Mouse (Mus musculus): ENCODE data around the gene 6820408C15Rik. TPM values are rescaled to one million over a fixed set of nuclear protein-coding genes. Genes with fewer than 3 reads are reported as not detected.

The 6820408C15Rik gene
- 0.60 and 1.4 TPM in 2 replicates for polyA plus RNA-seq (2015; fragmentation: Nextera tagmentation; extraction: Ambion mirVana)

DNA sequence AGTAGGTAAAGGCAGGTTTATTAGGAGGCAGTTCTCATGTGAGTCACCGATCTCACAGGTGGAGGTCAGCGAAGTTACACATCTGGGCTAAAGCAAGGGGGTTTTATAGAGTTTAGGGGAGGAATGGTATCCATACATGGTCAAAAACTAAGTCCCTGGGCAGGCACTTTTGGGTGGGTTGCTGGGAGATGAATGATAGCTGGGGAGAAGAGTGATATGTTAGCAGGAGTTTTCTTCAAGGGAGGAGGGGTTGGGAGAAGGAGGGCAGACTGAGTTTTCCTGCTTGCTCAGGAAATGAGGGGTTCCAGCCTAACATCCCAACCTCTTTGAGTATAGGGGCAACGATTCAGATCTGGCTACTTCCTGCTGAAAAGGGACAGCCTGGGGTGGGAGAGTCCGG, at the start of gene 6820408C15Rik:
TSS of gene 6820408C15Rik (plus strand) at position 301 of the 400 bp plus-strand sequence.

DNA sequence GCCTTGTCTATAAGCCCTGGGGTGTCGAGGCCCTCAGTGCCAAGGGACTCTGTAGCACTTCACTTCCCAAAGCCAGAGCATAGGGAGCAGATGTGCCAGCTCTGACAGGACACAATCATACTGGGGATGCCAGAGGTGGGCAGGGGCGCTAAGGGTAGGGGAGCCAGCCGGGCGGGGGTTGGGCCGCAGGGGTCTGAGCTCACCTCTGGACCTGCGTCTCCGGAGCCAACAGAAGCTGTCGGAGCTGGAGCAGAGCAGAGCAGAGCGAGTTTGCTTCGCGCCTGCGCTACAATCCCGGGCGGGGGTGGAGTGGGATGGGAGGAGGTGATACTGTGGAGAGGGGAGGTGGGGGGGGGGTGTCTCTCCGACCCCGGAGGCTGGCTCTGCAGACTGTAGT, 39.0 kb upstream of the 6820408C15Rik start, which contains the start of gene Nrsn2:
TSS of gene Nrsn2 (minus strand) at position 294 of the 397 bp plus-strand sequence.

DNA sequence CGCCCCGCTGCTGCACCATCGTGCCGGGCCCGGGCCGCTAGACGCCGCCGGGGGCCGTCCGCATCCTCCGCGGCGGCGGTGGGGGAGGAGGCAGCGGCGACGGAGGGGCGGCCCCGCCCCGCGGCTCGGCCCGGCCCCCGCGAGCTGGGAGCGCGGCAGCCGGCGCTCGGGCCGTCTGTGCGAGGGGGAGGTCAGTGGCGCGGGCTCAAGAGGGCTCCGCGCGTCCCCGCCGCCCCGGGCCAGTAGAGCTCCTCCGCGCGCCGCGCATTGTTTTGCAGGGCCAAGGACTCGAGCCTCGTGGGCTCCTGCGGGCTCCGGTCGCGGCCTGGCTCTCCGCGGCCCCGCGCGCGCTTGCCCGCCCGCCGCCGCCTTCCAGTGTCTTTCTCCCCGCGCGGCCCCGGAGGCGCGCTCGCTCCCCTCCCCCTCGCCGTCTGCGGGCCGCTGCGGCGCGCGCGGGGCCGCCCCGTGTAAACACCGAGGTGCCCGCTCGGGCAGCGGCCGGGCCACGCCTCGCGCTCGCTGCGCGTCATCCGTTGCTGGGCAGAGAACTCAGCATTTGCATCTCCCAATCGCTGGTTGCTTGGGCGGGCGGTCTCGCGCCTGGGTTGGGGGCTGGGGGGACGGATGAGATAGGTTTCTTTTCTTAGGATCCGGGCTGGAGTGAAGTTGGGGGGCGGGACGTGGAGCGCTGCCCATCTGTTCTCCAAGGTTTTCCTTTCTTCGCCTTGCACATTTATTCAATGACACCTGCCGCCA, 17.5 kb upstream of the 6820408C15Rik start, which contains the start of gene Sox12:
TSS of gene Sox12 (minus strand) at position 384 of the 756 bp plus-strand sequence.

DNA sequence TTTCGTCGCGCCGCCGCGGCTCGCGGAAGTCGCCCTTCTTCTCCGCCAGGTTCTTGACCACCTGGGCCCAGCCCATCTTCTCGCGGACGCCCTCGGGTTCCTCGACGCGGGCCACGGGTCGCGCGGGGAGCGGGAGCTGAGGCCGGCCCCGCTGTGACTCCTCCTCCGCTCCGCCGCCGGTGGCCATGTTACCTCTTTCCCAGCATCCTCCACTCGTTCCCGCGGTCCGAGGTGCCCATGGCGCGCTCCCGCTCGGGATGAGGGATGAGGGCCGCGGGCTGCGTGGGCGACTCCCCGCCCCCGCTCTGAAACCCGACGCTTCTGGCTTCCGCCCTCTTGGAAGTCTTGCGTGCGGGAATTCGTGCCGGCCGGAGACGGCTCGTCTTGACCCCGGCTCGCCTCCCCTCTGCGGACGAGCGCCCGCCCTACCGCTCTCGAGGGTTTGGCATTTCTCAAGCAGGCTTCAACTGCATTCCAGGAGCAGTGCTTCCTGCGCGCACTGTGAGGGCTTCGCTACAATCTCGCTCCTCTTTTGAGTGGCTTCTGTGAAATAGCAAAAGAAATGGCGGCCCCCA, 709 bp upstream of the 6820408C15Rik start, which contains the start of gene Zcchc3:
TSS of gene Zcchc3 (minus strand) at position 437 of the 575 bp plus-strand sequence.

DNA sequence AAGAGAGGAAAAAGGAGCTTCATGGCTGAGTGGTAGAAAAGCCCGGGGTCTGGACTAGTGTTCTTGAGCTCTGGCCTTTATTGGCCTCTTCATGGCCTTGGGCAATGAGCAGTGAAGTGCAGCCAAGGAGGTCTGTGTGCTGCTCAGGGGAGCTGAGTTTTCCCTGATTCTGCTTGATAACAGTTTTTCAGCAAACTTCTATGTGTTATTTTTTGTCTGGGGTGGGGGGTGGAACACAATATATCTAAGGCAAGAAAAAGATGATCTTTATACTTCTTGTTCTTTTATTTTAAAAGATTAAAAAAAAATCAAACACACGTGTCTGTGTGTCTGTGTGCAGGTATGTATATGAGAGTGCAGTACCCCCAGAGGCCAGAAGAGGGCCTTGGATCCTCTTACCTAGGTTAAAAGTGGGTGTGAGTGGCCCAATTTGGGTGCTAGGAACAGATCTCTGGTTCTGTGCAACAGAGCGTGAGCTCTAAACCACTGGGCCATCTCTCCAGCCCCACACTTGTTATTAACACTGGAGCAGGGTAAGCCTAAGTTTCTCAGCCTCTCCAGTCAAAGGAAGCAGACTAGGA, 49.3 kb downstream of the 6820408C15Rik start, which contains the start of gene Defb23:
TSS of gene Defb23 (minus strand) at position 51 of the 581 bp plus-strand sequence.

DNA sequence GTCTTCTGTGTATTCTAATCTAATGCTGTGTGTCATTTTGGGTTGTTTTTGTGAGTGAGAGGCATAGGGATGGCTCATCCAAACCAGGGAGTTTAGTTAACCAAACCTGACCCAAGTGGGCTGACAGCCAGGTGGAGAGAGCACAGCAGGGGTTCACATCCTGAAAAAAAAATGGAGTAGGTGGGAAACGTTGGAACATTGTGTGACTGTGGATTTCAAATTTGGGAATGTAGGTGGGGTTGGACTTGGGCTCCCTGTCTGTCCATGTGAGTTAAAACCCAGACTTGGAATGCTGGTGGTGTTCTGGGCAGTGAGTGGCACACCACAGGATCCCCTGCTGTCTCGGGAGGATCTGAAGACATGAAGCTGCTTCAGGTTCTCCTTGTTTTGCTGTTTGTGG, 61.4 kb downstream of the 6820408C15Rik start, which contains the start of gene Defb20:
TSS of gene Defb20 (plus strand) at position 301 of the 400 bp plus-strand sequence.

DNA sequence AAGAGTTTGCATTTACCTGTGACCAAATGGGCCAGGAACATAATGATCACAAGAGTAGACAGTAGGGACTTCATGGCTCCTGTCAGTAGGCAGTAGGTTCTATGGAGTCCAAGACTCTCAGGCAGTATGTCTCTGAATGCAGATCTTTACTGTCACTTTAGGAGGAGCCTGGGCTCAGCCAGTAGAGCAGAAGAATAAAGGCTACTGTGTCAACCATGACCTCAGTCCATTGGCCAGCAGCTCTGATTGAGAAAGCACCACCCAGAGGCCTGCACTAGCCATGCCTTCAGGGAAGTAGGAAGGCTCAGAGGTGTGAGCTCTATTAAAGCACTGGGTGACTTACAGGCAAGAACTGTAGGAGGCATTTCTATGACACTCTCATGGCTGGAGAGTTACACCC, 74.7 kb downstream of the 6820408C15Rik start, which contains the start of gene Defb22:
TSS of gene Defb22 (minus strand) at position 101 of the 400 bp plus-strand sequence.

Other genes with a start within 250 kb of the 6820408C15Rik start
- gene Csnk2a1, start 188.7 kb upstream of the 6820408C15Rik start, polyA plus RNA-seq (2015; fragmentation: Nextera tagmentation; extraction: Ambion mirVana), result 49.3 and 50.8 TPM in 2 replicates
- 27.5 and 29.0 TPM in 2 replicates for gene Tbc1d20, start 121.8 kb upstream of the 6820408C15Rik start, polyA plus RNA-seq (2015; fragmentation: Nextera tagmentation; extraction: Ambion mirVana)
- gene Rbck1, start 82.9 kb upstream of the 6820408C15Rik start, polyA plus RNA-seq (2015; fragmentation: Nextera tagmentation; extraction: Ambion mirVana), result 59.2 and 62.2 TPM in 2 replicates
- gene Trib3, start 71.6 kb upstream of the 6820408C15Rik start, polyA plus RNA-seq (2015; fragmentation: Nextera tagmentation; extraction: Ambion mirVana), result 2.9 and 3.7 TPM in 2 replicates
- not detected in 2 replicates for gene Nrsn2, start 38.9 kb upstream of the 6820408C15Rik start, polyA plus RNA-seq (2015; fragmentation: Nextera tagmentation; extraction: Ambion mirVana)
- 3.0 and 3.6 TPM in 2 replicates for gene Sox12, start 17.5 kb upstream of the 6820408C15Rik start, polyA plus RNA-seq (2015; fragmentation: Nextera tagmentation; extraction: Ambion mirVana)
- 13.4 and 15.3 TPM in 2 replicates for gene Zcchc3, start 560 bp upstream of the 6820408C15Rik start, polyA plus RNA-seq (2015; fragmentation: Nextera tagmentation; extraction: Ambion mirVana)
- not detected in 2 replicates for gene Defb23, start 49.0 kb downstream of the 6820408C15Rik start, polyA plus RNA-seq (2015; fragmentation: Nextera tagmentation; extraction: Ambion mirVana)
- not detected in 2 replicates for gene Defb20, start 61.5 kb downstream of the 6820408C15Rik start, polyA plus RNA-seq (2015; fragmentation: Nextera tagmentation; extraction: Ambion mirVana)
- not detected in 2 replicates for gene Defb22, start 74.6 kb downstream of the 6820408C15Rik start, polyA plus RNA-seq (2015; fragmentation: Nextera tagmentation; extraction: Ambion mirVana)
- gene Defb26, start 96.1 kb downstream of the 6820408C15Rik start, polyA plus RNA-seq (2015; fragmentation: Nextera tagmentation; extraction: Ambion mirVana), result not detected in 2 replicates
- not detected in 2 replicates for gene Defb28, start 102.7 kb downstream of the 6820408C15Rik start, polyA plus RNA-seq (2015; fragmentation: Nextera tagmentation; extraction: Ambion mirVana)
- gene Defb29, start 124.5 kb downstream of the 6820408C15Rik start, polyA plus RNA-seq (2015; fragmentation: Nextera tagmentation; extraction: Ambion mirVana), result not detected in 2 replicates
- not detected in 2 replicates for gene Gm17416, start 153.8 kb downstream of the 6820408C15Rik start, polyA plus RNA-seq (2015; fragmentation: Nextera tagmentation; extraction: Ambion mirVana)
- gene Defb21, start 157.2 kb downstream of the 6820408C15Rik start, polyA plus RNA-seq (2015; fragmentation: Nextera tagmentation; extraction: Ambion mirVana), result not detected in 2 replicates
- not detected in 2 replicates for gene Defb19, start 164.7 kb downstream of the 6820408C15Rik start, polyA plus RNA-seq (2015; fragmentation: Nextera tagmentation; extraction: Ambion mirVana)
- not detected in 2 replicates for gene Defb45, start 183.8 kb downstream of the 6820408C15Rik start, polyA plus RNA-seq (2015; fragmentation: Nextera tagmentation; extraction: Ambion mirVana)
- gene Defb36, start 188.7 kb downstream of the 6820408C15Rik start, polyA plus RNA-seq (2015; fragmentation: Nextera tagmentation; extraction: Ambion mirVana), result not detected in 2 replicates
- 0.74 and 1.2 TPM in 2 replicates for gene Defb25, start 207.5 kb downstream of the 6820408C15Rik start, polyA plus RNA-seq (2015; fragmentation: Nextera tagmentation; extraction: Ambion mirVana)
- 9.2 TPM in 2 replicates for gene Rem1, start 211.4 kb downstream of the 6820408C15Rik start, polyA plus RNA-seq (2015; fragmentation: Nextera tagmentation; extraction: Ambion mirVana)

All from urinary bladder, postnatal 0 days (tissue).